Mouse (Mus musculus) myocyte (in vitro differentiated cells): Measurements from ENCODE around the gene Tfpi. TPM values are rescaled to one million over a fixed set of nuclear protein-coding genes. Genes with fewer than 3 reads are reported as not detected.

ENCODE experiments used
- H3K27me3 ChIP-seq: one replicate; pipeline ENCODE4 v1.6.1; 2011; ENCODE audit not compliant: control insufficient read depth, insufficient read depth, insufficient read length
- H3K36me3 ChIP-seq: one replicate; pipeline ENCODE4 v1.6.1; 2011; ENCODE audit not compliant: control insufficient read depth, insufficient read depth
- H3K4me2 ChIP-seq: one replicate; pipeline ENCODE4 v1.6.1; 2011; ENCODE audit warnings: low read depth, control low read depth
- H3K4me3 ChIP-seq: one replicate; pipeline ENCODE4 v1.5.1; 2011; ENCODE audit warnings: mild to moderate bottlenecking, control low read depth, moderate library complexity
- H3K79me2 ChIP-seq: one replicate; pipeline ENCODE4 v1.6.1; 2011; ENCODE audit not compliant: control insufficient read depth, insufficient read depth
- H3ac ChIP-seq: one replicate; pipeline ENCODE4 v1.6.1; 2011; ENCODE audit not compliant: control insufficient read depth, insufficient read length
- CEBPB ChIP-seq: IDR thresholded peaks from 2 replicates; pipeline ENCODE4 v1.6.1; 2011; ENCODE audit warnings: mild to moderate bottlenecking, moderate library complexity; ENCODE audit not compliant: poor library complexity, insufficient read depth, severe bottlenecking
- E2F4 ChIP-seq: IDR thresholded peaks from one replicate; pipeline ENCODE4 v1.6.1; 2011; ENCODE audit warnings: mild to moderate bottlenecking, control low read depth, moderate library complexity; ENCODE audit not compliant: insufficient read depth
- MAX ChIP-seq: IDR thresholded peaks from one replicate; pipeline ENCODE4 v1.6.1; 2011; ENCODE audit warnings: low read depth, mild to moderate bottlenecking, control low read depth
- MYOD1 ChIP-seq, 3 experiments: IDR thresholded peaks; one replicate each; pipeline ENCODE4 v1.6.1; 2011; ENCODE audit warnings: control low read depth in 2 of 3, low read depth in 2 of 3, mild to moderate bottlenecking in 2 of 3, moderate library complexity in 1 of 3; ENCODE audit not compliant: insufficient read length in 2 of 3, control insufficient read depth in 1 of 3
- MYOG ChIP-seq, 3 experiments: IDR thresholded peaks; one replicate each; pipeline ENCODE4 v1.6.1; 2011; ENCODE audit warnings: control low read depth in 2 of 3, low read depth in 2 of 3, mild to moderate bottlenecking in 2 of 3; ENCODE audit not compliant: insufficient read length in 2 of 3, control insufficient read depth in 1 of 3, insufficient read depth in 1 of 3
- POLR2A ChIP-seq: IDR thresholded peaks from one replicate; pipeline ENCODE4 v1.6.1; 2011; ENCODE audit warnings: low read depth, mild to moderate bottlenecking, control low read depth, moderate library complexity; ENCODE audit not compliant: insufficient read length
- POLR2AphosphoS2 ChIP-seq: IDR thresholded peaks from one replicate; pipeline ENCODE4 v1.6.1; 2011; ENCODE audit warnings: low read depth, control low read depth; ENCODE audit not compliant: insufficient read length
- REST ChIP-seq: IDR thresholded peaks from one replicate; pipeline ENCODE4 v1.6.1; 2011; ENCODE audit warnings: mild to moderate bottlenecking, control low read depth, moderate library complexity; ENCODE audit not compliant: insufficient read depth, insufficient read length
- SRF ChIP-seq: IDR thresholded peaks from one replicate; pipeline ENCODE4 v1.6.1; 2011; ENCODE audit warnings: low read depth; ENCODE audit not compliant: control insufficient read depth, insufficient read length
- TCF12 ChIP-seq: IDR thresholded peaks from one replicate; pipeline ENCODE4 v1.6.1; 2011; ENCODE audit warnings: mild to moderate bottlenecking, control low read depth; ENCODE audit not compliant: poor library complexity, insufficient read depth, severe bottlenecking
- TCF3 ChIP-seq: IDR thresholded peaks from one replicate; pipeline ENCODE4 v1.6.1; 2011; ENCODE audit warnings: low read depth, control low read depth; ENCODE audit not compliant: insufficient read length
- USF1 ChIP-seq: IDR thresholded peaks from one replicate; pipeline ENCODE4 v1.6.1; 2011; ENCODE audit warnings: low read depth, mild to moderate bottlenecking, control low read depth, moderate library complexity
- polyA plus RNA-seq: library from polyadenylated mRNA; unstranded; fragments of >200 nt; fragmentation: generic; extraction: Trizol; gene quantifications from one replicate; pipeline ENCODE4 v1.2.1, GENCODE M21; 2012; ENCODE audit warnings: missing spikeins

Tfpi gene
- polyA plus RNA-seq, 1 experiment: 7.9 TPM

- no peak overlapping the region for H3ac ChIP-seq
- H3K27me3 ChIP-seq: no peaks in the 10 kb centered on the region
- no peak overlapping the region for H3K4me3 ChIP-seq
- H3K36me3 ChIP-seq: no peaks in the 10 kb centered on the region
- TF ChIP-seq REST: no peak
- TF ChIP-seq MAX: no peak
- TF ChIP-seq MYOD1 (IDR thresholded peaks at IDR 0.05; ENCODE audit: control insufficient read depth in 1 of 3, insufficient read length in 2 of 3, low read depth in 2 of 3): no peak
- no peak for TF ChIP-seq POLR2AphosphoS2
- TF ChIP-seq E2F4: no peak
- TF ChIP-seq MYOG (IDR thresholded peaks at IDR 0.05; ENCODE audit: control insufficient read depth in 1 of 3, insufficient read depth in 1 of 3, insufficient read length in 2 of 3, low read depth in 2 of 3): no peak
- no peak for TF ChIP-seq TCF3
- no peak for TF ChIP-seq CEBPB
- TF ChIP-seq TCF12: no peak
- TF ChIP-seq SRF: no peak
- no peak for TF ChIP-seq USF1
- no peak overlapping the region for H3K4me2 ChIP-seq
- no peaks in the 10 kb centered on the region for H3K79me2 ChIP-seq
These were observed 21.9 kb downstream of the Tfpi start for GRCm38 (mm10) chr2:84454551-84455235.

GRCm38 (mm10) chr2:84454051-84454450 is 22.5 kb downstream of the Tfpi start:
- no peak for TF ChIP-seq MYOG (IDR thresholded peaks at IDR 0.05; ENCODE audit: control insufficient read depth in 1 of 3, insufficient read depth in 1 of 3, insufficient read length in 2 of 3, low read depth in 2 of 3)
- no peak for TF ChIP-seq TCF12
- no peak for TF ChIP-seq TCF3
- no peak for TF ChIP-seq MYOD1 (IDR thresholded peaks at IDR 0.05; ENCODE audit: control insufficient read depth in 1 of 3, insufficient read length in 2 of 3, low read depth in 2 of 3)
- no peak for TF ChIP-seq POLR2AphosphoS2
- TF ChIP-seq USF1: no peak
- no peak for TF ChIP-seq POLR2A
- no peak for TF ChIP-seq MAX
- no peak for TF ChIP-seq REST
- TF ChIP-seq E2F4: no peak
- H3ac ChIP-seq: no peak overlapping the region
- H3K36me3 ChIP-seq: no peaks in the 10 kb centered on the region
- no peak overlapping the region for H3K4me3 ChIP-seq
- H3K4me2 ChIP-seq: no peak overlapping the region
- no peaks in the 10 kb centered on the region for H3K27me3 ChIP-seq
- no peaks in the 10 kb centered on the region for H3K79me2 ChIP-seq

GRCm38 (mm10) chr2:84445499-84445898 is 31.1 kb downstream of the Tfpi start:
- Histone ChIP-seq H3K4me3 (no peak overlapping the region), H3K4me2 (no peak overlapping the region), H3K36me3 (no peaks in the 10 kb centered on the region), H3K27me3 (no peaks in the 10 kb centered on the region), H3ac (no peak overlapping the region), H3K79me2 (no peaks in the 10 kb centered on the region)
- TF ChIP-seq REST (no peak), TCF3 (no peak), TCF12 (no peak), CEBPB (no peak), MYOD1 (IDR thresholded peaks at IDR 0.05; ENCODE audit: control insufficient read depth in 1 of 3, insufficient read length in 2 of 3, low read depth in 2 of 3) (no peak), MAX (no peak), E2F4 (no peak), POLR2A (no peak), USF1 (no peak), MYOG (IDR thresholded peaks at IDR 0.05; ENCODE audit: control insufficient read depth in 1 of 3, insufficient read depth in 1 of 3, insufficient read length in 2 of 3, low read depth in 2 of 3) (no peak), SRF (no peak), POLR2AphosphoS2 (no peak)

GRCm38 (mm10) chr2:84441940-84442339 is 34.6 kb downstream of the Tfpi start:
- Histone ChIP-seq H3ac (no peak overlapping the region), H3K36me3 (no peaks in the 10 kb centered on the region), H3K4me3 (no peak overlapping the region), H3K79me2 (no peaks in the 10 kb centered on the region), H3K27me3 (no peaks in the 10 kb centered on the region), H3K4me2 (no peak overlapping the region)
- TF ChIP-seq MAX (no peak), MYOG (IDR thresholded peaks at IDR 0.05; ENCODE audit: control insufficient read depth in 1 of 3, insufficient read depth in 1 of 3, insufficient read length in 2 of 3, low read depth in 2 of 3) (no peak), MYOD1 (IDR thresholded peaks at IDR 0.05; ENCODE audit: control insufficient read depth in 1 of 3, insufficient read length in 2 of 3, low read depth in 2 of 3) (no peak), CEBPB (no peak), POLR2A (no peak), E2F4 (no peak), REST (no peak), USF1 (no peak), TCF3 (no peak), SRF (no peak), POLR2AphosphoS2 (no peak), TCF12 (no peak)

- H3ac ChIP-seq: no peak overlapping the region
- no peaks in the 10 kb centered on the region for H3K79me2 ChIP-seq
- TF ChIP-seq SRF (no peak), MYOG (IDR thresholded peaks at IDR 0.05; ENCODE audit: control insufficient read depth in 1 of 3, insufficient read depth in 1 of 3, insufficient read length in 2 of 3, low read depth in 2 of 3) (no peak), POLR2AphosphoS2 (no peak), POLR2A (no peak), MAX (no peak)
- no peak overlapping the region for H3K4me3 ChIP-seq
- peak overlapping the region; percentile 63 for H3K4me2 ChIP-seq
- H3K36me3 ChIP-seq: no peaks in the 10 kb centered on the region
- no peaks in the 10 kb centered on the region for H3K27me3 ChIP-seq
These were observed 46.9 kb downstream of the Tfpi start for GRCm38 (mm10) chr2:84429724-84430123.
